Mouse (Mus musculus) limb, embryonic 12.5 days (tissue): Measurements from ENCODE around the gene Plpp3. TPM values are rescaled to one million over a fixed set of nuclear protein-coding genes. Genes with fewer than 3 reads are reported as not detected.

Experiments used
- ATAC-seq: fragments of 200-750 bp; cut with Nextera tagmentation; 2 replicates; pipeline ENCODE4 v1.8.0; 2017; ENCODE audit warnings: low read depth, moderate TSS enrichment; ENCODE audit not compliant: insufficient number of reproducible peaks, insufficient read depth, low FRiP score, low TSS enrichment
- H3K27ac ChIP-seq: fragments of 300-500 bp; sonication (generic); 2 replicates; pipeline ENCODE4 v1.5.1; 2016; ENCODE audit warnings: mild to moderate bottlenecking, moderate library complexity
- H3K27me3 ChIP-seq: fragments of 300-500 bp; sonication (generic); 2 replicates; pipeline ENCODE4 v1.6.1; 2016; ENCODE audit warnings: mild to moderate bottlenecking, moderate library complexity
- H3K36me3 ChIP-seq: fragments of 300-500 bp; sonication (generic); 2 replicates; pipeline ENCODE4 v1.6.1; 2016; ENCODE audit warnings: mild to moderate bottlenecking, moderate library complexity
- H3K4me1 ChIP-seq: fragments of 300-500 bp; sonication (generic); replicated peaks from 2 replicates; pipeline ENCODE4 v1.6.1; 2016
- H3K4me2 ChIP-seq: fragments of 300-500 bp; sonication (generic); 2 replicates; pipeline ENCODE4 v1.6.1; 2016; ENCODE audit warnings: mild to moderate bottlenecking, moderate library complexity
- H3K4me3 ChIP-seq: fragments of 300-500 bp; sonication (generic); replicated peaks from 2 replicates; pipeline ENCODE4 v1.5.1; 2016; ENCODE audit warnings: mild to moderate bottlenecking
- H3K9ac ChIP-seq: fragments of 300-500 bp; sonication (generic); replicated peaks from 2 replicates; pipeline ENCODE4 v1.6.1; 2016; ENCODE audit warnings: mild to moderate bottlenecking, moderate library complexity
- H3K9me3 ChIP-seq: fragments of 300-500 bp; sonication (generic); 2 replicates; pipeline ENCODE4 v1.6.1; 2016; ENCODE audit warnings: mild to moderate bottlenecking, moderate library complexity
- WGBS: fragments of 180-500 bp; shearing (Covaris S2); methylation state at CpG from one replicate; pipeline ENCODE4 v1.1.7; 2016; 5-methylcytosine and 5-hydroxymethylcytosine counted together
- polyA plus RNA-seq: library from polyadenylated mRNA; unstranded; fragments of >200 nt; fragmentation: Nextera tagmentation; extraction: Ambion mirVana; gene quantifications from 2 replicates; pipeline ENCODE4 v1.2.1, GENCODE M21; 2016

The Plpp3 gene
- polyA plus RNA-seq, 1 experiment from 2014 or later, result 96.0 TPM

DNA sequence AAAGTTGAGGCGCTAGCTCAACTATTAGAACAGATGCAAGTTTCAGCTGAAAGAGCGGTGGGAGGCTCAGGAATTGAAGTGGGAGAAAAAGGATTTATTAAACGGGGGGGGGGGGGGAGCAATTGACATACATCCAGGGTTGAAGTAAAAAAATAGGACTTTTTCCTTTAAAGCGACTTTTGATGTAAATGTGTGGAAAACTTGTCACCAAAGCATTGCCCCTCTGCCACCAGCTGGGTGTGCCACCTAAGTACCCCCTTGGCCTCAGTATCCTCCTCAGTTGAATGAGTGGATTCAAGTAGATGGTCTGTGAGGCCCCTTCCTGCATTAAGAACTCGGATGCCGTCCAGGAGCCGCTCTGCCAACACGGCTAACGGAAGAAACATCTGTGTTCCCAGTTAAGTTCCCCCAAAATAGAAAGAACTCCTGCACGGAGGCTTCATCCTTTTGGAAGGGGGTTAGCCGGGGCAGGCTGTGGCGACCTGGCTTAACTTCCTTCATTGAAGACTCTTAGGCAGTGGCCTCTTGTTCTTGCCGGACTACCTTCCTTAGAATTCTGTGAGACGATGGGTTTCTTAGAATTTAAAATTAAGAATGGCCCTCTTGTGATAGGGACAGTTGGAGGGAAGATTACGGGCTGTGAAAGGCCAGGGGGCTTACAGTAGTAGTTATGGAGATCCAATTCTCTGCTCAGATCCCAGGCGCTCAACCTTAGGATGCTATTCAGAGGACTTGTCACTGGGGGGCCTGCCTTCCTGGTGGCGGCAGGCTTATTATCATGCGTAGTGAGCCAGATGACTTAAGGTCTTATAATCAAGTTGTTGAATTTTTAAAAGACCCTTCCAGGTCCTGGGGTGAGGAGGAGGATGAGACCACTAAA, 1.7 kb downstream of the Plpp3 start:
- ATAC-seq, result no peak
- Histone ChIP-seq H3K9ac (peak overlapping the region; percentile 97), H3K4me2 (peak overlapping the region; percentile 69), H3K27me3 (no peaks in the 10 kb centered on the region), H3K4me1 (peaks cover 48% of the 10 kb centered on the region), H3K36me3 (peaks cover 31% of the 10 kb centered on the region), H3K9me3 (no peaks in the 10 kb centered on the region; the same call in 1 of the 2 replicates), H3K4me3 (peak overlapping the region; percentile 93), H3K27ac (peak overlapping the region; percentile 99)
- WGBS, result 1% methylated on average over 18 of the region's 18 CpGs

DNA sequence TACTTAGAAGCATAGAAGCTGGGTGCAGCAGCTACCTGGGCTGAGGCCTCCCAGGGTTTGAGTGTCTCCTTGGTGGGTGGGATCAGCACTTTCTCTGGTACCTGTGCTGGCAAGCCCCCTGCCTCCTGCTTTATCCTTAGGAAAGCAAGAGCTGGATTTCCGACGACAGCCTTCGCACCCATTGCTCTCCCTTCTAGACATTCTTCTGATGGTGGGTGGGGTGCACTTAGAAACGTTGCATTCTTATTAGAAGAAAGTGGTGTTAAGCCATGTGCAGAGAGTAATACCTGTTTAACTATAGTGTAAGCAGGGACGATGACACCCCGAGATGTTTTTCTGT, 2.4 kb downstream of the Plpp3 start:
- peaks cover 49% of the 10 kb centered on the region for H3K4me1 ChIP-seq
- peaks cover 34% of the 10 kb centered on the region for H3K36me3 ChIP-seq
- H3K4me2 ChIP-seq, result peak overlapping the region; percentile 69
- H3K9ac ChIP-seq, result peak overlapping the region; percentile 97
- WGBS, result 29% methylated on average over 6 of the region's 6 CpGs
- H3K9me3 ChIP-seq, result no peaks in the 10 kb centered on the region; the same call in 1 of the 2 replicates
- peak overlapping the region; percentile 93 for H3K4me3 ChIP-seq
- H3K27ac ChIP-seq, result peak overlapping the region; percentile 99; the same call in 1 of the 2 replicates
- ATAC-seq, result no peak
- H3K27me3 ChIP-seq, result no peaks in the 10 kb centered on the region

DNA sequence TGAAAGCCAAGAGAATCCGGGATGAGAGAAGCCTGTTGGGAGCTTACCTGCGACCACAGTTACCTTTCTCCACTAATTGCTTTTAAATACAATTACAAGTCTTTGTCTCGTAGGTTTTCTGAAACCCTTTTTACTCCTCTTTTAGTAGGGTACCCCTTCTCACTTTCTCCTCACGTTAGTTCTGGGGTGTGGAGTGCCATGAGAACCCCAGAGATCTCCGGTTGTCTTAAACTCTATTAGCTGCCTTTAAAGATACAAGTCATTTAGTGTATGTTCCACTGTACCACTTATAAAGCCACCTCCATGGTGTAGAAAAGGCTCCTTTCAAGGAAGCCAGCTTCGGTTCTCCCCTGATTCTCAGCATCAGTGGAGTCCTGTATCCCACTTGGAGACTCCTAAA, 3.3 kb downstream of the Plpp3 start:
- H3K9ac ChIP-seq, result 0 out of 2 replicates have a peak overlapping the region, but pooled peaks have one; percentile 1
- peaks cover 59% of the 10 kb centered on the region for H3K4me1 ChIP-seq
- peak overlapping the region; percentile 69 for H3K4me2 ChIP-seq
- no peak overlapping the region for H3K27ac ChIP-seq
- no peaks in the 10 kb centered on the region for H3K27me3 ChIP-seq
- no peaks in the 10 kb centered on the region; the same call in 1 of the 2 replicates for H3K9me3 ChIP-seq
- 75% methylated on average over 6 of the region's 6 CpGs for WGBS
- H3K4me3 ChIP-seq, result peak overlapping the region; percentile 93
- H3K36me3 ChIP-seq, result peaks cover 43% of the 10 kb centered on the region
- ATAC-seq, result no peak

DNA sequence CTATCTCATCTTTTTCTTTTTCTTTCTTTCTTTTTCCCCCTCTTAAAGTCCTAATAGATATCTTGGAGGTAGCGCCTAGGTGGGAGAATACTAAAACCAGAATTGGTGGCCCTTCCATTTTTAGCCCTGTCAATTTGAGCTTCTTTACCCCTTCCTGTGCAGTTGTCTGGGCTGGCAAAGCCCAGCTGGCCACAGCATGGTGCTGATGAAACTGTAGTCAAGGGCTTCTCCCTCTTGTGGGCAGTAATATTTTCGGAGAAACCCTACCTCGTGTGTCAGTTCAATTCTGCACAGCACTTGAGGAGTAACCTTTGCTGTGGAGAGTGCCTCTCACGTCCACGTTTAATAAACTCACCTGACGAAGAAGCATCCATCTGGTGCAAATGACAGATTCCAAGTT, 4.9 kb downstream of the Plpp3 start:
- Histone ChIP-seq H3K4me3 (no peak overlapping the region), H3K27me3 (no peaks in the 10 kb centered on the region), H3K4me1 (peaks cover 60% of the 10 kb centered on the region), H3K4me2 (peak overlapping the region; percentile 69), H3K9ac (no peak overlapping the region), H3K27ac (no peak overlapping the region), H3K9me3 (no peaks in the 10 kb centered on the region), H3K36me3 (peaks cover 43% of the 10 kb centered on the region)
- no peak for ATAC-seq
- WGBS, result 53% methylated on average over 6 of the region's 6 CpGs

DNA sequence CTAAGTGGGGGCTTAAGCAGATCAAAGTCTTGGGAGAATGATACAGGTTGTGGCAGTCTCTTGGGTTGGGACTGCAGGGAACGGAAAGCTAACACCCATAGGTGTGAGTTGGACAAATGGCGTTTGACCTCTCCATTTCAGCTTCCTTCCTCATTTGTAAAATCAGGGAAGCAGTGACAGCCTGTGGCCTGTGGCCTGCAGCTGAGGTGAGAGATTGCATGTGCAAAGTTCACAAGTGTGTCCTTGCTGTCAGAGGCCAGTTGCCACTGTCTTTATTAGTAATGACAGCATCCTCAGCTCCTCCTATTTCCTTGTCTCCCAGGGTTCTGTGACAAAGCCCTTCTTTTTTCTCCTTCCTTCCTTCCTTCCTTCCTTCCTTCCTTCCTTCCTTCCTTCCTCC, 5.5 kb downstream of the Plpp3 start:
- 24% methylated on average over 2 of the region's 2 CpGs for WGBS
- Histone ChIP-seq H3K9me3 (no peaks in the 10 kb centered on the region), H3K36me3 (peaks cover 43% of the 10 kb centered on the region), H3K9ac (no peak overlapping the region), H3K27me3 (no peaks in the 10 kb centered on the region), H3K4me2 (peak overlapping the region; percentile 69), H3K27ac (no peak overlapping the region), H3K4me3 (no peak overlapping the region), H3K4me1 (peaks cover 62% of the 10 kb centered on the region)
- no peak for ATAC-seq

DNA sequence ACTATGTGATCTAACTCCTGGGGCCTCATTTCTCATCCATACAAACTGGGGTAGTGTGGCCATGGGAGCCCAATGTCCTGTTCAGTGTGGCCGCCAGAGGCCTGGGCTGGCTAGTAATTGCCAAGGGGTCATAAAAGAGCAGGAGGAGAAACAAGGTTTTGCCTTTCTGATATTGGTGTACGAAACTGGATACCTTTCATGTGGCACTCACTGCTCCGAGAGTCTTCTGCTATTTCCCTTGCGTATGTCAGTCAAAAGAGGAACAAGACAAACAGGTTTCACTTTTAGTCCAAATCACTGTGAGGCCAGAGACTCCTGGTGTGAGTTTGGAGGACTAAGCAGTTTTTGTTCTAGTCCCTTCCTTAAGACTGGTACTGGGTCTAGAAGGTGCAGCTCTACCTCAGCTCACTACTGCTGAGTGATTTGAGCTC, 6.8 kb downstream of the Plpp3 start:
- H3K9me3 ChIP-seq, result no peaks in the 10 kb centered on the region
- H3K36me3 ChIP-seq, result peaks cover 49% of the 10 kb centered on the region
- no peak overlapping the region for H3K4me2 ChIP-seq
- H3K27me3 ChIP-seq, result no peaks in the 10 kb centered on the region
- 28% methylated on average over 4 of the region's 4 CpGs for WGBS
- no peak for ATAC-seq
- no peak overlapping the region for H3K27ac ChIP-seq
- no peak overlapping the region for H3K4me3 ChIP-seq
- peaks cover 75% of the 10 kb centered on the region for H3K4me1 ChIP-seq
- H3K9ac ChIP-seq, result no peak overlapping the region

DNA sequence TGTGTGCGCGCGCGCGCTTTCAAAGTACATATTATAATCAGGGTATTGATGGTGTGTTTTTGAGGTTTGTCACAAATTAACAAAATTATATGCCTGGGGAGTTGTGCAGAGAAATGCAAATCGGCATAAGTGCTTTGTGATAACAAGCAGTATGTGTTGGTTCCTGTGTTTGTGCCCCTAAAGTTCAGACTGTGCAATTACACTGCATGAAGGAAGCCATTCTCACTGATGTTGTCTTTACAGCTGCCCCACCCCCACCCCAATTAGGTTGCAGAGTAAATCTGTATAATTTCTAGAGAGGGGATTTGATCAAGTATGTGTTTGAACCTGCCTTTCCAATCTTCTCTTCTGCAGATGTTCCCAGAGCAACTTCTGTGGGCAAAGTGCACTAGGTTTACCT, 7.8 kb downstream of the Plpp3 start:
- no peaks in the 10 kb centered on the region for H3K27me3 ChIP-seq

DNA sequence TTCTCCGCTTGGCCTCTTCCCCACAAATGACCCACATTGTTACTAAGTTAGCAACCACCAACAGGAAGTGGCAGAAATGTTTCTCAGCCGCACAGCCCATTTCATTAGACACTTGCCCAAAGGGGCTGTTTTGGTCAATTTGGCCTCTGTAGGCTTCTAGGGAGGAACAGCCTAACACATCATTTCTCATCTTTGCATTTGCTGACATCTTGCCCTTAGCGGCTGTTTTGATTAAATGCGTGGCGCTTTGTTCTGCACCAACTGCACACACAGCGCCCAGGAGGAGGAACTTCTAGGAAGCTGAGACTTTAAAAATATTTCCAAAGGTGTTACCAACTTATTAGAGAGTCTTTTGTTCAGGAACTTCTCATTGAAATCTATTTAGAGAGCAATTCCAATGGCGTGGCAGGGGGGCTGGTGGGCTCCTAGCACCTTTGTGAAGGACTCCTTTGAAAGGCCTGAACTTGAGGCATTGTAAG, 12.0 kb downstream of the Plpp3 start:
- Histone ChIP-seq H3K9ac (no peak overlapping the region), H3K36me3 (peaks cover 37% of the 10 kb centered on the region), H3K4me3 (no peak overlapping the region), H3K27me3 (no peaks in the 10 kb centered on the region), H3K27ac (peak overlapping the region; percentile 18; the same call in 1 of the 2 replicates), H3K4me2 (peak overlapping the region; percentile 1; the same call in 1 of the 2 replicates), H3K4me1 (peaks cover 45% of the 10 kb centered on the region), H3K9me3 (no peaks in the 10 kb centered on the region)
- 36% methylated on average over 7 of the region's 7 CpGs for WGBS
- no peak for ATAC-seq

More for the DNA sequence above, 7.8 kb downstream of the Plpp3 start:
- Histone ChIP-seq H3K36me3 (peaks cover 49% of the 10 kb centered on the region), H3K9ac (no peak overlapping the region), H3K4me3 (no peak overlapping the region), H3K9me3 (no peaks in the 10 kb centered on the region), H3K27ac (no peak overlapping the region), H3K4me2 (no peak overlapping the region), H3K4me1 (peaks cover 77% of the 10 kb centered on the region)
- 93% methylated on average over 6 of the region's 6 CpGs for WGBS
- no peak for ATAC-seq

DNA sequence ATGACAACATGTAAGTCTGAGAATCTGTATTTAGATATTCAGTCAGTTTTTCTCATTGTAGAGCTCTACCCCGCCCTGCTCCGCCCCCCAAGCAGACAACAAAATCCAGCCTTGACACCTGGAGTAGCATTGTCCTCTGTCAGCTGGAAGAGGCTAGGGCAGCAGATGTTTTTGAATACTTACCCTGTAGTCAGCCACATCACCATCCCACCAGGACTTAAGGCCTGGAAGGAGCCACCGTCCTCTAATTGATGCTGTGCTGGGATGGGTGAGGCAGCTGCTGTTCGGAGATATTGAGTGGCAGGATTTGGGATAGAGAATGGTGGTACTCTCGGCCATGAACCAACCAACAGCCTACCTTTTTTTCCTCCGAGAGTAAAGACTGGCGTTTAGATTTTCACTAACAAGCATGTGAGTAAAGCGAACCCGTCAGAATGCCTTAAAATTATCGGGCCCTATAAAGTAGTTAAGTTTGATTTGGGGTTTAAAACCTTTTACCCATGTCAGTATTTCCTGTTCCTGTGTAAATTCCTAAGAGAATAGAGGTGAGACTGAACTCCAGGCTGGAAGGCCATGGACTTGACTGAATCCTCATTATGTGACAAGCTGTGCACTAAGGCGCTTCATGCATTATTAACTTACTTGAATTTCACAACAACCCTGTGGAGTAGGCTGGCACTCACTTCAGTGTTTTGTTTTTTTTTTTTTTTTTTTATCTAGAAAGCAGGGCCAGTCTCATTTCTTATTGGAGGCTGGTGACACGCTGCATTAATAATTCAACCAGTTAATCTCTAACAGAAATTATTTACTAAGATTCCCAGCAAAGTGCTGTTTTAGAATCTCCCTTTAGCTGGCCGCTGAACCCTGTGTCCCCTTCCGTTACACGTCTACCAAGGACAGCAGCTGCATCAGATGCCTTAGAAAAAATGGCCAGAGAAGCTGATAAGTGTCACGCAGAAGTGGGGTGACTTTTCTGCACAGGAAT, 13.0 kb downstream of the Plpp3 start:
- H3K27ac ChIP-seq, result no peak overlapping the region
- H3K9me3 ChIP-seq, result no peaks in the 10 kb centered on the region
- no peak; the same call in 1 of the 2 replicates for ATAC-seq
- no peak overlapping the region for H3K4me3 ChIP-seq
- H3K36me3 ChIP-seq, result peaks cover 38% of the 10 kb centered on the region
- H3K4me1 ChIP-seq, result peaks cover 48% of the 10 kb centered on the region
- 0 out of 2 replicates have a peak overlapping the region, but pooled peaks have one; percentile 10 for H3K4me2 ChIP-seq
- no peak overlapping the region for H3K9ac ChIP-seq
- 64% methylated on average over 16 of the region's 16 CpGs for WGBS
- no peaks in the 10 kb centered on the region for H3K27me3 ChIP-seq

DNA sequence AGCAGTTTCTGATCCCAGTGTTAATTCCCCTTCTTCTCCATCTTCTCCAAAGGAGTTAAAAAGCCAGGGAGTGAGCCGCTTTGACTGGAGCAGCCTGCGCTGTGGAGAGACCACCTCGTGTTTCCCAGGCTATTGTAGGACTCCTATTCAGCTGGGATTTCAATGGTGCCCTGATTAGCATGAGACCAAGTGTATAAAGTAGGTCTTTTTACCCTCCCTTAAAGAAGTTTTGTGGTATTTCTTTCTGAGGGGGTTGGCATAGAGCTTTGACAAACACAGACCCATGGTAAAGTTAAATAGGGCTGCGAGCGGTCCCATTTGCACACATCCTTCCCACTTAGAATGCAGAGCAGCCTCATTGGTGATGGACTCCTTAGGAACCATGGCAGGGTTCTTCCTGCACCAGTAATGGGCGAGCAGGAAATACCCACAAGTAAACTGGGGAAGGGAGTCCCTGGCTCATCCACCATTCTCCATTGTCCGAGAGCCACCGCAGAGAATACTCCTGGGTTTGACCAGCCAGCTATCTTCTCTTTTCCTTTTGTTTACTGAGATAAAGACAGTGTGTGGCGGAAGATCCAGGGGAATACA, 13.8 kb downstream of the Plpp3 start:
- no peak for ATAC-seq
- Histone ChIP-seq H3K9ac (no peak overlapping the region), H3K4me1 (peaks cover 51% of the 10 kb centered on the region), H3K9me3 (no peaks in the 10 kb centered on the region), H3K27ac (no peak overlapping the region), H3K4me3 (no peak overlapping the region), H3K4me2 (no peak overlapping the region), H3K27me3 (no peaks in the 10 kb centered on the region), H3K36me3 (peaks cover 38% of the 10 kb centered on the region)
- WGBS, result 83% methylated on average over 9 of the region's 9 CpGs
